Mouse (Mus musculus) intestine, postnatal 0 days (tissue): ENCODE measurements around the gene Rabl3. TPM values are rescaled to one million over a fixed set of nuclear protein-coding genes. Genes with fewer than 3 reads are reported as not detected.
A peak's percentile ranks its signal among the peaks of the same experiment; 100 is the strongest.

Experiments
- ATAC-seq: fragments of 200-750 bp; cut with Nextera tagmentation; 2 replicates; pipeline ENCODE4 v1.8.0; 2017; ENCODE audit warnings: mild to moderate bottlenecking, moderate TSS enrichment, moderate library complexity
- H3K27ac ChIP-seq: fragments of 300-500 bp; sonication (generic); 2 replicates; pipeline ENCODE4 v1.5.1; 2014; ENCODE audit warnings: mild to moderate bottlenecking, low read depth, low read length, moderate library complexity
- H3K27me3 ChIP-seq: fragments of 300-500 bp; sonication (generic); replicated peaks from 2 replicates; pipeline ENCODE4 v1.6.1; 2014; ENCODE audit warnings: low read length, mixed read lengths; ENCODE audit not compliant: control insufficient read depth, insufficient read depth
- H3K36me3 ChIP-seq: fragments of 300-500 bp; sonication (generic); 2 replicates; pipeline ENCODE4 v1.6.1; 2014; ENCODE audit warnings: mild to moderate bottlenecking, moderate library complexity; ENCODE audit not compliant: control insufficient read depth, insufficient read depth
- H3K4me1 ChIP-seq: fragments of 300-500 bp; sonication (generic); replicated peaks from 2 replicates; pipeline ENCODE4 v1.6.1; 2014; ENCODE audit warnings: antibody characterized with exemption, low read length, mixed read lengths; ENCODE audit not compliant: control insufficient read depth, insufficient read depth
- H3K4me2 ChIP-seq: fragments of 300-500 bp; sonication (generic); replicated peaks from 2 replicates; pipeline ENCODE4 v1.6.1; 2014; ENCODE audit warnings: low read depth, mild to moderate bottlenecking, moderate library complexity
- H3K4me3 ChIP-seq: fragments of 300-500 bp; sonication (generic); 2 replicates; pipeline ENCODE4 v1.5.1; 2014; ENCODE audit warnings: low read depth, low read length
- H3K9ac ChIP-seq: fragments of 300-500 bp; sonication (generic); 2 replicates; pipeline ENCODE4 v1.6.1; 2014; ENCODE audit warnings: mild to moderate bottlenecking, low read depth, low read length
- H3K9me3 ChIP-seq: fragments of 300-500 bp; sonication (generic); 2 replicates; pipeline ENCODE4 v1.6.1; 2016; ENCODE audit warnings: mixed run types; ENCODE audit not compliant: control insufficient read depth
- CTCF ChIP-seq: sonication (generic); IDR thresholded peaks from 2 replicates; pipeline ENCODE4 v1.5.1; 2016; ENCODE audit warnings: low read depth, mild to moderate bottlenecking, control low read depth, antibody characterized with exemption, moderate library complexity
- WGBS: fragments of 180-500 bp; shearing (Covaris S2); extraction: QIAGEN DNeasy Blood & Tissue Kit; methylation state at CpG from one replicate; pipeline ENCODE4 v1.1.7; 2014; 5-methylcytosine and 5-hydroxymethylcytosine counted together
- polyA plus RNA-seq: library from polyadenylated mRNA; unstranded; fragments of >200 nt; fragmentation: Nextera tagmentation; extraction: Ambion mirVana; gene quantifications from 2 replicates; pipeline ENCODE4 v1.2.1, GENCODE M21; 2015

Rabl3 gene
- polyA plus RNA-seq, 1 experiment from 2014 or later = 25.6 TPM

DNA sequence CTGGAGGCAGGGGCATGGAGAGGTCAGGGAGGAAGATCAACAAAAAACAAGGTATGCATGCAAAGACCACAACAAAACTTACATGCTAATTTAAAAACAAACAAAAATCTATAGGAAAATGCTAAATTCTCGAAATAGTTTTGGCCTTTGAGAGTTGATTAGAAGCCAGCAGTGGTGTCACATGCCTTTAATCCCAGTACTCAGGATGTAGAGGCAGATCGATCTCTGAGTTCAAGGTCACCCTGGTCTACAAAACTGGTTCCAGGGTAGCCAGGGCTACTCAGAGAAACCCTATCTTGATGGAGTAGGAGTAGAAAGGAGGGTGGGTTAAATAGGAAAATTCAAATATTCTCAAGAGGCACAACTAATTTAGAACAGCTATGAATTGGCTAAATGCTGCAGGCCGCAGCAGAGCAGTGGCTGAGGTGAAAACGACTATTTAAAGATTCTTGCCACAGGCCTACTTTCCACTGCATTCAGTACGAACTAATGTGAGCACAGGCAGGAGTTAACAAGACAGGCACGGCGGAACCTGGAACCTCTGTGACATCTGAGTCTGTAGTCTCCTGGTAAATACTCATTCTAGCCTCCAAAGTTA, 17.5 kb upstream of the Rabl3 start:
- no peak for ATAC-seq
- H3K4me3 ChIP-seq = no peak overlapping the region
- WGBS = 97% methylated on average over 7 of the region's 7 CpGs
- no peaks in the 10 kb centered on the region for H3K9me3 ChIP-seq
- H3K4me1 ChIP-seq = no peaks in the 10 kb centered on the region
- H3K4me2 ChIP-seq = no peak overlapping the region
- TF ChIP-seq CTCF = no peak
- 0 out of 2 replicates have a peak overlapping the region, but pooled peaks have one; percentile 1 for H3K27ac ChIP-seq
- H3K36me3 ChIP-seq = peaks cover 34% of the 10 kb centered on the region
- H3K9ac ChIP-seq = no peak overlapping the region
- no peaks in the 10 kb centered on the region for H3K27me3 ChIP-seq

- peaks cover 27% of the 10 kb centered on the region for H3K36me3 ChIP-seq
- TF ChIP-seq CTCF = no peak
- no peak for ATAC-seq
- H3K9me3 ChIP-seq = no peaks in the 10 kb centered on the region
- H3K27me3 ChIP-seq = no peaks in the 10 kb centered on the region
- H3K4me1 ChIP-seq = no peaks in the 10 kb centered on the region
- 52% methylated on average over 2 of the region's 2 CpGs for WGBS
- H3K4me2 ChIP-seq = no peak overlapping the region
- H3K27ac ChIP-seq = 0 out of 2 replicates have a peak overlapping the region, but pooled peaks have one; percentile 21
- H3K4me3 ChIP-seq = no peak overlapping the region
- H3K9ac ChIP-seq = no peak overlapping the region
Observed at GRCm38 (mm10) chr16:37525121-37525520, 14.6 kb upstream of the Rabl3 start.

DNA sequence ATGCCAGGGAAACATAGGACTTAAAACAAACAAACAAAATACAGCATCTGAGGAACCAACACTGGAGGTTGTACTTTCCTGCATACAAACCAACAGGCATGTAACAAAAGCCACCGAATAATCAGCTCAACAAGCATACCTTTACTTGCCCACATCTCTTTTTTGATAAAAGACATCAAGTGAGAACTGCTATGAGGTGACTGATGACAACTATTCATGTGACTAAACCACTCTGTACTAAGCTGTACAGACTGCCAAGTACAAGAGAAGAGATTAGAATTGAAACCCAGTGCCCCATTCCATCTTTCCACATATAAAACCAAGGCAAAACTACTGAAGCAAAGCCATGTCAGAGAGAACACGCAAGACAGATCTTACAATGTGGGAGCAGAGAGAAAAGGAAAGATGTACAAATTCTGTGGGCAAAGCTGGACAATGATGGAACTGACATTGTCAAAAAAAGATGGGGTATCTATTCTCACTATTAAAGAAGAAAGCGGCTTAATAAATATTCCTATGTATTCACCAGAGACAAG, 12.9 kb upstream of the Rabl3 start:
- H3K4me1 ChIP-seq = no peaks in the 10 kb centered on the region
- no peak overlapping the region for H3K27ac ChIP-seq
- TF ChIP-seq CTCF = no peak
- peaks cover 16% of the 10 kb centered on the region for H3K36me3 ChIP-seq
- no peak for ATAC-seq
- no peaks in the 10 kb centered on the region for H3K27me3 ChIP-seq
- no peak overlapping the region for H3K9ac ChIP-seq
- H3K9me3 ChIP-seq = no peaks in the 10 kb centered on the region
- no peak overlapping the region for H3K4me2 ChIP-seq
- WGBS = 92% methylated on average over 3 of the region's 3 CpGs
- H3K4me3 ChIP-seq = no peak overlapping the region

DNA sequence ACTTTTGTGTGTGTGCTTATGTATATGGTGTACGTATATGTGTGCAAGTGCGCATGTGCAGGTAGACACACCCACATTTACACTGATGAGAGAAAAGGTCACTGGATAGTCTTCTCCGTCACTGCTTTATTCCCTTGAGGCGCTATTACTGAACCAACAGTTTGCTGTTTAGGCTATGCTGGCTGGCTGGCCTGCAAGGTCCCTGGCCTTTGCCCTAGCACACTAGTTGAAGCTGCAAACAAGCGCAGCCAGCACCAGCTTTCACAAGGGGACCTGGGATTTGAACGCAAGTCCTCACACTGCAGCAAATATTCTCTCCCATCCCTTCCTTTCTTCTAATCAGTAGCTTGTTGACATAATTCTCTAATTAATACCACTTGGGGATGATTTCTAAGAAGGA, 9.5 kb upstream of the Rabl3 start:
- Histone ChIP-seq H3K4me2 (no peak overlapping the region), H3K4me1 (no peaks in the 10 kb centered on the region), H3K9ac (no peak overlapping the region), H3K9me3 (no peaks in the 10 kb centered on the region), H3K4me3 (no peak overlapping the region), H3K27ac (no peak overlapping the region), H3K27me3 (no peaks in the 10 kb centered on the region), H3K36me3 (peaks cover 7% of the 10 kb centered on the region)
- no peak for TF ChIP-seq CTCF
- 67% methylated on average over 6 of the region's 6 CpGs for WGBS
- ATAC-seq = peak; percentile 47

DNA sequence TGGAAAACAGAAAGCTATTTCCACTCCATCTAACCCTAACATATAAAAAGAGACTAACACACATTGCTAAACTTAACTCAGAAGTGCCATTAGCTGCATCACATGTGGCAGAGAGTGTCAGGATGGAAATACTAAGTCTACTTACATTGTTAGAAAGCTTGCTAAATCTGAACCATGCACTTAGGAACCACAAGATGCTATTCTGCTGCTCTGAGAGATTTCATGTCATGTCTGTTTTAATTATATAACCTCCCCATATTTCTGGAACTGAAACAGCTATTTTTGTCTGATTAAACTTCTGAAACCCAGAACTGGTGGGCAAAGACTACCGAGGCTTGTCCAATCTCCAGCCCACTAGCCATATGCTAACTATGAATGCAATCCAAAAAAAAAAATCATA, 7.6 kb upstream of the Rabl3 start:
- Histone ChIP-seq H3K4me1 (no peaks in the 10 kb centered on the region), H3K27me3 (no peaks in the 10 kb centered on the region), H3K9me3 (no peaks in the 10 kb centered on the region), H3K4me2 (no peak overlapping the region), H3K9ac (no peak overlapping the region), H3K4me3 (no peak overlapping the region), H3K36me3 (peaks cover 15% of the 10 kb centered on the region), H3K27ac (no peak overlapping the region)
- ATAC-seq = no peak
- 93% methylated on average over 1 of the region's 1 CpGs for WGBS
- no peak for TF ChIP-seq CTCF

GRCm38 (mm10) chr16:37533369-37534068, 6.2 kb upstream of the Rabl3 start:
- Histone ChIP-seq H3K36me3 (peaks cover 15% of the 10 kb centered on the region), H3K27ac (peak overlapping the region; percentile 57), H3K4me2 (peak overlapping the region; percentile 30), H3K4me1 (no peaks in the 10 kb centered on the region), H3K9me3 (no peaks in the 10 kb centered on the region), H3K4me3 (no peak overlapping the region), H3K27me3 (no peaks in the 10 kb centered on the region), H3K9ac (no peak overlapping the region)
- 55% methylated on average over 8 of the region's 8 CpGs for WGBS
- TF ChIP-seq CTCF = no peak
- ATAC-seq = peak; percentile 59; the same call in 1 of the 2 replicates
